Mouse (Mus musculus) left cerebral cortex, adult 6 months (tissue): ENCODE results near the gene Bbs1. TPM values are rescaled to one million over a fixed set of nuclear protein-coding genes. Genes with fewer than 3 reads are reported as not detected.

Experiments used
- long read RNA-seq, 2 experiments: library from polyadenylated mRNA; unstranded; transcript quantifications; one replicate each; pipeline ENCODE4 v2.0.0; 2019 to 2020
- polyA plus RNA-seq: library from polyadenylated mRNA; unstranded; fragments of <200 nt; fragmentation: Nextera tagmentation; gene quantifications from 2 replicates; pipeline ENCODE4 v1.2.3, GENCODE M21; 2021

The Bbs1 gene
- polyA plus RNA-seq = 7.2 and 18.1 TPM in 2 replicates
- long read RNA-seq, experiment 1, full-length matches to known transcripts = 4 of 11 reads
- long read RNA-seq, experiment 1, partial matches to known transcripts = 2 of 11 reads
- long read RNA-seq, experiment 1, other reads (novel, unspliced or antisense) = 5 of 11 reads
- long read RNA-seq, experiment 2, partial matches to known transcripts = 0 of 5 reads
- long read RNA-seq, experiment 2, other reads (novel, unspliced or antisense) = 5 of 5 reads

DNA sequence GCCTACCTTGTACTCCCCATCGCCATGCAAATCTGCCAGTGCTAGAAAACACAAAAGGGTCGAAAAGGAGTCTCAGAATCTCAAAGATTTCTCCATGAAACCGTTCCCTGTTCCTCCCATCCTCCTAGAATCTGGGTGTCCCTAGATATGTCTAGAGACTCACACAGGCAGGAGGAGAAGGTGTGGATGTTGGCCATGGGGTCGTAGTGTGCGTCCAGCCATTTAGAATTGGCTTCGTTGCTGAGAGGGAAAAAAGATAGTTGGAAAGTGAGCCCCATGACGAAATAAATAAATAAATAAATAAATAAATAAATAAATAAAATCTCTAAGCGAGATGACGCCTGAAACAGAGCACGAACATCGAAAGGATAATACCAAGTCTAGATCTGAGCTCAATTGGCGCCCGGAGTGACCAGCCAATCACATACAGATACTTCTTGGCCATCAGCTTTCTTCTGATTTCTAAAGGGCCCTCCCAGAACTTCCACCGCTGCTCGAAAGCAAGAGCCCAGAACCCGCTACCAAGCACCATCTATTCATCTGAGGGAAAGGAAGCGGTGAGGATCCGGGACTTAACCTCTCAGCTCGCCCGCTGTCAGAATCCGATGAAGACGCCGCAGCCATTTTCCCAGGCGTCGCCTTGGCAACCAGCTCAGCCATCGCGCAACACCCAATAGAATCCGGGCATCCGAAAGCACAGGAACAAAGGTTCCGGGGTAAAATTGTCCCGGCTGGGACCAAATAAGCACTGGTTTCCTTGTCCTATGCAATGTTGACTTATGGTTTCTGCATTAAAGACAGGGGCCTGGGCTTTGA is at the start of gene Bbs1:
Gene Bbs1 (minus strand): TSS at position 650 of the 816 bp plus-strand sequence.

GRCm38 (mm10) chr19:4942551-4943252 is 36.3 kb upstream of the Bbs1 start, which contains the start of gene Peli3:
TSS of gene Peli3 (minus strand) at chr19:4943127.

GRCm38 (mm10) chr19:4927904-4928531 is 21.6 kb upstream of the Bbs1 start, which contains the start of gene Dpp3:
TSS of gene Dpp3 (minus strand) at chr19:4928287.

GRCm38 (mm10) chr19:4878405-4879323 is 27.8 kb downstream of the Bbs1 start, which contains the start of gene Zdhhc24:
TSS of gene Zdhhc24 (plus strand) at chr19:4878668.

DNA sequence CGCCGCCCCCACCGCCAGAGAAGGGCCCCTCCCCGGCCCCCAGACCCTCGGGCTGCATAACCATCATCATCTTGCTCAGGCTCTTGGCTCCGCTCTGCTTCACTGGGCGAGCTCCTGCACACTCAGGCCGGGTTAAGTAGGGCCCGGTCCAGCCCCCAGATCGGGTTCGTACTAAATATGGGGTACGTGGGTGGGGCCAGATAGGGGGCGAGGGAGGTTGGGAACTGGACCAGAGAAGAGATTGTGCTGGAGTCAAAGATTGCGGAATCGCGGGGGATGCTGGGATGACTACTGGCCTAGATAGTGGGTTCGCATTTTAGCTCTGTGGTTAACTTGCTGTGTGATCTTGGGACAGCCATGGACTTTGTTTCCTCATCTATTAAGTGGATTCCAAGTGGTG is 28.6 kb downstream of the Bbs1 start, which contains the start of gene Actn3:
Gene Actn3 (minus strand): TSS at position 125 of the 400 bp plus-strand sequence.

GRCm38 (mm10) chr19:4854552-4855469 is 51.6 kb downstream of the Bbs1 start, which contains the start of gene Ctsf:
TSS of gene Ctsf (plus strand) at chr19:4855130.

DNA sequence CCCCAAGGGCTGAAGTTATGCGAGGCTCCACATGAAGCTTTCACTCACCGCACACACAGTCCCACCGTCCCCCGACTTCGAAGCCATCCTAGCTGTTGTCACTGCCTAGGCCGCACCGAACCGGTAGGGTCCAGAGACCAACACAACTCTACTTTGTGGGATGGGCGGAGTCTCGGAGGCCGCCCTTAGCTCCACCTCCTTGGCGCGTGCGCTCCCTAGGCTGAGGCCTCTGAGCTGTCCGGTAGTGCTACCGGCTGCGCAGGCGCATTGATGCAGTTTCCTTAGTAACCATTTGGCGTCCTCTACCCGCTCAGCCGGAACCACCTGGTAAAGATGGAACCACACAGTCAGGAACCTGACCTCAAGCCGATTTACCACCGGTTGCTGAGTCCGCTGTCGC is 67.3 kb downstream of the Bbs1 start, which contains the start of the genes Ccs and Ccdc87:
Gene Ccs (minus strand): TSS at position 184 of the 400 bp plus-strand sequence.
Gene Ccdc87 (plus strand): TSS at position 218 of the 400 bp plus-strand sequence.

Other genes with a start within 250 kb of the Bbs1 start
- 5.0 and 5.5 TPM in 2 replicates for gene Gm960, start 208.0 kb downstream of the Bbs1 start, polyA plus RNA-seq
- 48.6 and 61.2 TPM in 2 replicates for gene Sptbn2, start 195.5 kb downstream of the Bbs1 start, polyA plus RNA-seq
- 21.5 and 24.9 TPM in 2 replicates for gene Rbm4b, start 150.1 kb downstream of the Bbs1 start, polyA plus RNA-seq
- gene Rbm4, start 112.7 kb downstream of the Bbs1 start, polyA plus RNA-seq = 25.7 and 26.6 TPM in 2 replicates
- gene Gm21992, start 95.0 kb downstream of the Bbs1 start, polyA plus RNA-seq = 5.1 and 8.4 TPM in 2 replicates
- 7.6 and 11.1 TPM in 2 replicates for gene Rbm14, start 95.0 kb downstream of the Bbs1 start, polyA plus RNA-seq
- 37.7 and 46.6 TPM in 2 replicates for gene Ccs, start 67.3 kb downstream of the Bbs1 start, polyA plus RNA-seq
- gene Ccdc87, start 67.3 kb downstream of the Bbs1 start, polyA plus RNA-seq = 1.5 and 1.8 TPM in 2 replicates
- gene Ctsf, start 51.5 kb downstream of the Bbs1 start, polyA plus RNA-seq = 79.0 and 97.4 TPM in 2 replicates
- 0.28 and 1.0 TPM in 2 replicates for gene Actn3, start 28.7 kb downstream of the Bbs1 start, polyA plus RNA-seq
- 10.3 and 15.3 TPM in 2 replicates for gene Zdhhc24, start 28.0 kb downstream of the Bbs1 start, polyA plus RNA-seq
- 20.7 and 24.6 TPM in 2 replicates for gene Dpp3, start 21.7 kb upstream of the Bbs1 start, polyA plus RNA-seq
- 8.9 and 11.4 TPM in 2 replicates for gene Peli3, start 36.5 kb upstream of the Bbs1 start, polyA plus RNA-seq
- 133 and 161 TPM in 2 replicates for gene Mrpl11, start 55.5 kb upstream of the Bbs1 start, polyA plus RNA-seq
- 12.7 and 17.4 TPM in 2 replicates for gene Npas4, start 83.7 kb upstream of the Bbs1 start, polyA plus RNA-seq
- gene Slc29a2, start 117.2 kb upstream of the Bbs1 start, polyA plus RNA-seq = 6.6 and 8.4 TPM in 2 replicates
- 129 and 165 TPM in 2 replicates for gene B4gat1, start 132.2 kb upstream of the Bbs1 start, polyA plus RNA-seq
- 1.7 and 2.9 TPM in 2 replicates for gene AC124502.3, start 132.3 kb upstream of the Bbs1 start, polyA plus RNA-seq
- gene Brms1, start 134.7 kb upstream of the Bbs1 start, polyA plus RNA-seq = 33.0 and 37.7 TPM in 2 replicates
- gene Rin1, start 143.9 kb upstream of the Bbs1 start, polyA plus RNA-seq = 13.6 and 19.4 TPM in 2 replicates
- 2.3 and 4.5 TPM in 2 replicates for gene Cd248, start 161.4 kb upstream of the Bbs1 start, polyA plus RNA-seq
- gene Tmem151a, start 178.9 kb upstream of the Bbs1 start, polyA plus RNA-seq = 148 and 149 TPM in 2 replicates
- gene Yif1a, start 181.9 kb upstream of the Bbs1 start, polyA plus RNA-seq = 36.4 and 56.7 TPM in 2 replicates
- 37.0 and 528 TPM in 2 replicates for gene Cnih2, start 191.9 kb upstream of the Bbs1 start, polyA plus RNA-seq
- gene Rab1b, start 200.4 kb upstream of the Bbs1 start, polyA plus RNA-seq = 140 and 175 TPM in 2 replicates
- gene Klc2, start 211.9 kb upstream of the Bbs1 start, polyA plus RNA-seq = 11.6 and 37.2 TPM in 2 replicates